Mouse (Mus musculus) urinary bladder, postnatal 4 days (tissue): Measurements from ENCODE around the gene Bpgm.

Experiments used
- DNase-seq, 2 experiments: peaks; one replicate each; pipeline ENCODE4 v3.0.0; 2021 to 2022; ENCODE audit warnings: low spot score in 2 of 2

The Bpgm gene

GRCm38 (mm10) chr6:34483811-34484210 lies 7.8 kb downstream of the Bpgm start:
- DNase-seq, result no peak

- no peak for DNase-seq
These were observed 10.1 kb downstream of the Bpgm start for GRCm38 (mm10) chr6:34486071-34486626.

GRCm38 (mm10) chr6:34493327-34494095 lies 17.5 kb downstream of the Bpgm start:
- DNase-seq, result no peak

GRCm38 (mm10) chr6:34495140-34495551 lies 19.1 kb downstream of the Bpgm start:
- DNase-seq, result no peak

GRCm38 (mm10) chr6:34497991-34498625 lies 22.1 kb downstream of the Bpgm start:
- DNase-seq, result no peak

- DNase-seq, result no peak
These were observed 26.3 kb downstream of the Bpgm start for GRCm38 (mm10) chr6:34502291-34502690.

- DNase-seq, result no peak
These were observed 29.9 kb downstream of the Bpgm start for GRCm38 (mm10) chr6:34505957-34506356.

GRCm38 (mm10) chr6:34507581-34507980 lies 31.6 kb downstream of the Bpgm start:
- DNase-seq, result no peak

- DNase-seq, result no peak
These were observed 32.0 kb downstream of the Bpgm start for GRCm38 (mm10) chr6:34508016-34508415.

- no peak for DNase-seq
These were observed 34.3 kb downstream of the Bpgm start for GRCm38 (mm10) chr6:34510277-34510676.

- DNase-seq, result no peak
These were observed 35.4 kb downstream of the Bpgm start for GRCm38 (mm10) chr6:34511410-34511809.

- DNase-seq, result no peak
These were observed 36.7 kb downstream of the Bpgm start for GRCm38 (mm10) chr6:34512741-34513140.

GRCm38 (mm10) chr6:34514655-34515054 lies 38.6 kb downstream of the Bpgm start:
- no peak for DNase-seq

- DNase-seq, result no peak
These were observed 39.2 kb downstream of the Bpgm start for GRCm38 (mm10) chr6:34515098-34515782.

GRCm38 (mm10) chr6:34515783-34516099 lies 39.7 kb downstream of the Bpgm start:
- DNase-seq, result no peak

GRCm38 (mm10) chr6:34517750-34518149 lies 41.7 kb downstream of the Bpgm start:
- DNase-seq, result no peak

GRCm38 (mm10) chr6:34519087-34519486 lies 43.1 kb downstream of the Bpgm start:
- DNase-seq, result no peak

- no peak for DNase-seq
These were observed 44.5 kb downstream of the Bpgm start for GRCm38 (mm10) chr6:34520491-34520890.

GRCm38 (mm10) chr6:34520912-34521311 lies 44.9 kb downstream of the Bpgm start:
- DNase-seq, result no peak

GRCm38 (mm10) chr6:34523476-34523875 lies 47.5 kb downstream of the Bpgm start:
- no peak for DNase-seq

GRCm38 (mm10) chr6:34525499-34525924 lies 49.5 kb downstream of the Bpgm start:
- DNase-seq, result no peak

GRCm38 (mm10) chr6:34525927-34526326 lies 49.9 kb downstream of the Bpgm start:
- no peak for DNase-seq

- DNase-seq, result no peak
These were observed 50.4 kb downstream of the Bpgm start for GRCm38 (mm10) chr6:34526389-34526788.
